Mouse (Mus musculus) urinary bladder, postnatal 14 days (tissue): Measurements from ENCODE around the gene Foxp1.

Source experiments
- DNase-seq: peaks from one replicate; pipeline ENCODE4 v3.0.0; 2021; ENCODE audit warnings: low spot score

Foxp1 gene

DNA sequence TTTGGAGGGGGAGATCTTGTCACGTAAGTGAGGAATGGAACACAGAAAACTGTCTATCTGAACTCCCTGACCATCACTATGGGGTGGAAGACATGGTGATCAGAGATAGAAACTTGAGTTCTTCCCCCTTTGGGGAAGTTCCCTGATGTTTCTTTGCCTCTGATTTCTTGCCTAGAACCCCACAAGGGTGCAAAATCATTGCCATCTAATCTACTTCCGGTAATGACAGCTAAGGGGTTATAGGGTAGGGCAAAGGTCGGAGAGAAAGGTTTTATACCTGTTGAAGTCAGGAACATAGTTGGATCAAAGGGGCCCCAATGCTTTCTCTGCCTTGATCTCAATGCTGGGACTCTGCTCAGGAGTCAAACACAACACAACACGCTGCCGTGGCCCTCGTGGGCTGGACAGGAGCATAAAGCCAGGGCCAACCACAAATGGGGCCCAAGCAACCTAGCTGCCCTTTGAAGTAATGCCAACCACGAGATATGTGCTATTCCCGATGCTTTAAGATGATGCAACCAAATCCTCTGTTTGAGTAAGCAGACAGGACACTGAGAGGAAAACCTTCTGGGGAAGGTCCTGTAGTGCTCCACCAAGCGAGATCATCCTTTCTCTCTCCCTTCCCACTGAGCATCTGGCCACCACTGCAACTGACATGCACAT lies 163.4 kb downstream of the Foxp1 start:
- DNase-seq: no peak

DNA sequence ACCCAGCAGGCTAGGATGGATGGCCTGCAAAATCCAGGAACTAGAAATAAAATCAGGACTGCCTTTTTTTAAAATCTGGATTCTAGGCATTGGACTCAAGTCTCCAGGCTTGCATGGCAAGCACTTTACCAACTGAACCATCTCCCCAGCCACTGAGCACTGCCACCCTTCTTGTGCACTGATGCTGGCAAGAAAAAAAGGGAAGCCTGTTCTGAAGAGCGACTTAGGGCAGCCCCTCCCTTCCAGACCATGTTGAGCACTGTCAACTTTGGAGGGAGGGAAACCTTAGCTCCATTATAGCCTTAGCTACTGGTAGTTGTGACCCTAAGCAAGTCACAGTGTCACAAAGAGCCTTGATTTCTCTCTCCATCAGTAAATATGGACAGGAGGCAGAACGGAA lies 164.6 kb downstream of the Foxp1 start:
- DNase-seq: no peak

GRCm38 (mm10) chr6:99354338-99354737 lies 168.2 kb downstream of the Foxp1 start:
- DNase-seq: no peak

DNA sequence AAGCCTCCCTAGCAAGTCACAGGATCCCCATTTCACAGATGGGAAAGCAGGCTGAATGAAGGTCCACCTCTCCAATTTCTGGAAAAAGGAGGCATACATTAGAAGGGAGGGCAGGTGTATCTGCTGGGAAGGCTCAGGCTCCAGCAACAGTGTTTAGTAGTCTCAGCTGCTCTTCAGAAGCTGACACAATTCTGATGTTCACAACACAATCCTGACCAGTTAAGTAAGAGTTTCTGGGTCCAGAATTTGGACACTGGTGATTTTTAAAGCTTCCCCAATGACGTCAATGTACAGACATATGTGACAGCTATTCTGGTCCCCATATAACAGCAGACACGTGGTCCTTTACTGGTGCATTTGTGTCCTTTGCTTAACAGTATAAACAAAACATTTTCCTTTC lies 169.1 kb downstream of the Foxp1 start:
- DNase-seq: no peak

- DNase-seq: no peak
Observed at GRCm38 (mm10) chr6:99350566-99350965, 172.0 kb downstream of the Foxp1 start.

DNA sequence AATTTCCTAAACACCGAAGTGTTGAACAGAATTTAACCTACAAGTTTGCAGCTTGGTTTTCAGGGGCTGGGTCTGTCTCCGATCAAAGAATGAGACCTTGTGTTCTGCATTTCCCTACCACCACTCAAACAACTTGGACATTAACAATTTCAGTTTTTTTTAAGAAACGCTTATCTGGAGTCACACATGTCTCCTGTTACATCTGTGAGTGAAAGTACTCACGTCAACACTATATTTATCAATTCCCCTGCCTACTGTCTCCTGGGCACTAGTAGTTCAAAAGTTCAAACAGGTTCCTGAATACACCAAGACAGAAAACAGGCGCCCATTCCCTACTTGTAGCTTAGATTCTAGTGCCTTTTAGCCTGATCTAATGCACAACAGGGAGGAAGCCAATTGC lies 172.4 kb downstream of the Foxp1 start:
- no peak for DNase-seq

- no peak for DNase-seq
Observed at GRCm38 (mm10) chr6:99347836-99348235, 174.7 kb downstream of the Foxp1 start.

- no peak for DNase-seq
Observed at GRCm38 (mm10) chr6:99344966-99345365, 177.6 kb downstream of the Foxp1 start.

DNA sequence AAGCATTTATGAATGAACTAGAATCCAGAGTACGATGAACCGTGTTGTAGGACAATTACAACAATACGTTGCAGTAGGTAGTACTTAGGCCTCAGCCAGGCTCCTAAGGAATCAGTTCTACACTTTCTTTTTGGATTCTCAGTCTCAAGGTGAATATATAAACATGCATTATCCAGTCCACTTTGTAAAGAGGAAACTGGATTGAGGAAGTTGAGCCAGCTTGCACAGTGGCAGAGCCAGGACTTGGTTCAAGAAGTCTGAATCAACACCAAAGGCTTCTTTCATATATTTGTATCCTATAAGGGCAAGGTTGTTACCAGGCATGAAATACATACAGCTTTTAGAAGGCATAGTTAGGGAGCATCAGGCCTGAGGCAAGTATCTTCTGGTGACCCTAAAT lies 178.2 kb downstream of the Foxp1 start:
- no peak for DNase-seq

DNA sequence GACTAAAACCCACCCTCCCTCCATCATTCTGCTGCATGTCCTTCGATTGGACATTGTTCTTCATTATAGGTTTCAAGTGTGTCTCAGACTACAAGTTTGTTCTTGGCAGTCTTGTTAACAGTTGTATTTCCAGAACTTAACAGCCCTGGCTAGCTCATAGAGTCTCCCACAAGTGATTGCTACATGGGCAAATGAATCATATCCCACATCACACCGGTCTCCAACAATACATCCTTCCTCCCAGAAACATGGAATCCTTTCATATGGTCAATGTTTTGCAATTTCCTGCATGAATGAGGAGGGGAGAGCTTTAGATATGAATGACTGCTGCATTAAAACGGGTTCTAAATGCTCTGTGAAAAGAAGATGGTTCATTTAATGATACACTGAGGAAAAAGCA lies 178.7 kb downstream of the Foxp1 start:
- no peak for DNase-seq

GRCm38 (mm10) chr6:99342416-99342815 lies 180.1 kb downstream of the Foxp1 start:
- no peak for DNase-seq

- no peak for DNase-seq
Observed at GRCm38 (mm10) chr6:99340902-99341301, 181.6 kb downstream of the Foxp1 start.

- no peak for DNase-seq
Observed at GRCm38 (mm10) chr6:99339986-99340721, 182.4 kb downstream of the Foxp1 start.

DNA sequence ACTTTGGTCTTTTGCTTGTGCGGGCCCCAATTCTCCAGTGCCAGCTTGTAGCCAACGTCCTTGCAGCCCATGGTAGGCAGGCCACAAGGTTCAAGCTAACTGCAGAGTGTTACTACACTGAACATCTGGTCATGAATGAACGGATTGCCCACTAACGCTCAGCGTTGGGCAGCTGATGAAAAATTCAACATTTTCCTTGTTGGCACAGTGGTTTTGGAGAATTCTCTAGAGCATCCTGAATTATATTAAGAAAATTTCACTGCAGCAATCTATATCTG lies 183.2 kb downstream of the Foxp1 start:
- no peak for DNase-seq

DNA sequence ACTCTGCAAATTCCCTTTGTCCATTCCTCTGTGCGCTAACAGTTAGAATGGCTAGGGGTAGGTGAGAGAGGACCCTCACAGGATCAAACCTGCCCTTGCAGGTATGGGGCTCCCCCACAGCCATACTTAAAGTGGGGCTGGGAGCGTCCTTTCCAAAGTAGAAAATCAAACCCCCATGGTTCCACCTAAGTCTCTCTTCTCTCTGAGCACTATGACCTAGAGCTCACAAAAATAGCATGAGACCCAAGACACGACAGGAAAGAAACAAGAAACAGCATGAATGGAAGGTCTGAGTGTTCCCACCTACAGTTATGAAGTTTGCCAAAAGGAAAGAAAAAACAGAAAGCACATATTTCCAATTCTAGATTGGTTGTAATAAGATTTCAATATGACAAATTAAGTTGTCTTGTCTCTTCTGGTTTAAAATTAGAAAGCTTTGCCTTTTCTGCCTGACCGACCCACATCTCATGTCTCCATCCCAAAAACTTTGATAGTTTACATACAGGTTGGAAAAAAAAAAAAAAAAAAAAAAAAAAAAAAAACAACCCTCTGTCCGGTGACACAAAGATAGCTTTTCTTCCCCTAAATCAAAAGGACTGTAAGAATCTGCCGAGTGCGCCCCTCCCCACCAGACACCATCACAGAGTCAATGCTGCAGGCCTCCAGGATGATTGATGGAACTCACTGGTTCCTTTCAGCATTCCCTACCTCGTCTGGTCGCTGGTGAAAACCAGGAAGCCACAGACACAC lies 183.8 kb downstream of the Foxp1 start:
- DNase-seq: no peak

- DNase-seq: no peak
Observed at GRCm38 (mm10) chr6:99338174-99338573, 184.3 kb downstream of the Foxp1 start.

- peak; percentile 16 for DNase-seq
Observed at GRCm38 (mm10) chr6:99337575-99337974, 184.9 kb downstream of the Foxp1 start.

DNA sequence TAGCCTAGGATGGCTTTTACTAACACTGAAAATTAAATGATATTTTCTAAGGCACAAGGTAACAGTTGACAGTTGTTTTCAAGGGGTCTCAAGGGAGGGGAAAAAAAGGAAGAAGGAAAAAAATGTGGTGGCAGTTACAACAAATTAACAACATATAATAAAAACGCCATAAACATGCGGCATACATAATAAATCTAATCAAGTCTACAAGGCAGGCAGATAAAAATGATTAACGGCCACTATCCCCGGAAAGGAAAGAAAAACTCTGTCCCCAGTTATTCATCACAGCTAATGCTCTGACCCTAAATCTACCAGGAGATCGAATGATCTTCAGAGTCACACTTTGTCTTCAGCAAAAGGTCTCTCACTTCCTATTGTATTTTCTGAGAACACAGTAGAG lies 186.3 kb downstream of the Foxp1 start:
- DNase-seq: no peak

- peak; percentile 14 for DNase-seq
Observed at GRCm38 (mm10) chr6:99335174-99335830, 187.2 kb downstream of the Foxp1 start.

GRCm38 (mm10) chr6:99334255-99334654 lies 188.3 kb downstream of the Foxp1 start:
- DNase-seq: no peak

DNA sequence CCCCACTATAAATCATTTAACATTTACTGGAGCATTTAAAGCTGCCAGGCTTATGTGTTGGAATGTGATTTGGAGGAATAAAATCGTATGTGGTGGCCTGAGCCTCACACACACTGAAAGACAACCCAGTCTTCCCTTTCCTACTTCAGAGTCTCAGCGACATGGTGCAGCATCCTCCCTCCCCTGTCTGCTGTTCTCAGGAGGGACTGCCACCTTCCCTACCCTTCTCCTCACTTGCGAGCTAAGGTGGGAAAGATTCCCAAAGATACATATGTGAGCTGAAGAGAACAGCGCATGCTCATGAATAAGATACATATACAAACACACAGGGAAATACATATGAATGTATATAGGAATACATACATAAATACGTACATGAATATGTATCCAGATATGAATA lies 189.4 kb downstream of the Foxp1 start:
- DNase-seq: no peak

GRCm38 (mm10) chr6:99330169-99330568 lies 192.4 kb downstream of the Foxp1 start:
- no peak for DNase-seq

DNA sequence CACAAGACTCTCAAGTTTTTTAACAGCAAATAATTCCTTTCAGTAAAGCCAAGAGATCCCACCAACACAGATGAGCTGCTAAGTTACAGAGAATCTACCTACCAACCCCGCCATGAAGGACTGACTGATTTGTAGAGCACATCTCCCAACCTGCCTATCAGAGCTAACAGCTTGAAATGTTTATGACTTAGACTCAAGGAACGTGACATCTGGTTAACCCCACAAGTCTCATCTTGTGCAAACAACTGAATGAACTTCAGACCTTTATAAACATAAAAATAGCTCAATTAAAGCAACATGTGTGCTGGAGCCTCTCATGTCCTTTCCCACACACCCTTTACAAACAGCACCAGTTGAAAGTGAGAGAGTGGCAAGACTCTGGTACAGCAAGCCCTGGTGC lies 193.9 kb downstream of the Foxp1 start:
- no peak for DNase-seq
